Mouse (Mus musculus) cortical plate, adult 2 months (tissue): ENCODE data around the gene Arhgap19. TPM values are rescaled to one million over a fixed set of nuclear protein-coding genes. Genes with fewer than 3 reads are reported as not detected.

Source experiments
- H3K27ac ChIP-seq: fragments of 200-500 bp; 2 replicates; pipeline ENCODE4 v1.5.1; 2012; ENCODE audit warnings: low read length, control low read depth, inconsistent platforms; ENCODE audit not compliant: insufficient read depth
- H3K4me1 ChIP-seq: fragments of 200-500 bp; 2 replicates; pipeline ENCODE4 v1.6.1; 2011; ENCODE audit warnings: low read length; ENCODE audit not compliant: control insufficient read depth, insufficient read depth
- H3K4me3 ChIP-seq: fragments of 200-500 bp; 2 replicates; pipeline ENCODE4 v1.5.1; 2011; ENCODE audit warnings: mild to moderate bottlenecking, low read length, control low read depth; ENCODE audit not compliant: insufficient read depth
- CTCF ChIP-seq: fragments of 200-500 bp; IDR thresholded peaks from 2 replicates; pipeline ENCODE4 v1.5.1; 2011; ENCODE audit warnings: mild to moderate bottlenecking, control low read depth, low read length; ENCODE audit not compliant: insufficient read depth; ENCODE audit errors: extremely low read depth
- POLR2A ChIP-seq: fragments of 200-500 bp; IDR thresholded peaks from 2 replicates; pipeline ENCODE4 v1.6.1; 2011; ENCODE audit warnings: mild to moderate bottlenecking, low read length, control low read depth; ENCODE audit not compliant: insufficient read depth; ENCODE audit errors: extremely low read depth
- polyA plus RNA-seq: library from polyadenylated mRNA; depleted of rRNA; stranded (reverse); fragments of >200 nt; gene quantifications from 2 replicates; pipeline ENCODE4 v1.2.3, GENCODE M21; 2012

Gene Arhgap19
- polyA plus RNA-seq, 1 experiment: 3.0 TPM

DNA sequence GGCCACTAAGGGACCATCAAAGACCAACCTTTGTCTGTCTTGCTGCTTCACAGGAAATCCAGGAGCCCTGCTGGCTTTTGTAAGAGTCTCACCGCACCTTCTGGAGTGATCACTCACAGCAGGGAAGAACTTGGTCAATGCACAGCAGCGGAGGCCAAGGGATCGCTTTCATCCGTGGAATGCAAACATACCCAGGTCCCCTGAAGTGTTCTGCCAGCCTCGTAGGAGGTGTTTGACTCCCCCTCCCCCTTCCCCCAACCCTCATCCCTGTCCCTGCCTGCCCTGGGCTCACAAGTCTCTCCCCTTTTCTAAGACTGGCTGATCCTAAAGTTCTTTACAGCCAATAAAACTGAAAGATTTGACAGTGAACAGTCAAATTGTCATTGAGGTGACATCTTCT lies 19.6 kb upstream of the Arhgap19 start:
- no peak overlapping the region for H3K27ac ChIP-seq
- H3K4me3 ChIP-seq: no peak overlapping the region
- H3K4me1 ChIP-seq: no peaks in the 10 kb centered on the region
- TF ChIP-seq POLR2A: no peak
- TF ChIP-seq CTCF: no peak

GRCm38 (mm10) chr19:41818749-41819148 lies 16.9 kb upstream of the Arhgap19 start:
- H3K4me1 ChIP-seq: no peaks in the 10 kb centered on the region
- TF ChIP-seq POLR2A (no peak), CTCF (no peak)
- no peak overlapping the region for H3K4me3 ChIP-seq
- no peak overlapping the region for H3K27ac ChIP-seq

DNA sequence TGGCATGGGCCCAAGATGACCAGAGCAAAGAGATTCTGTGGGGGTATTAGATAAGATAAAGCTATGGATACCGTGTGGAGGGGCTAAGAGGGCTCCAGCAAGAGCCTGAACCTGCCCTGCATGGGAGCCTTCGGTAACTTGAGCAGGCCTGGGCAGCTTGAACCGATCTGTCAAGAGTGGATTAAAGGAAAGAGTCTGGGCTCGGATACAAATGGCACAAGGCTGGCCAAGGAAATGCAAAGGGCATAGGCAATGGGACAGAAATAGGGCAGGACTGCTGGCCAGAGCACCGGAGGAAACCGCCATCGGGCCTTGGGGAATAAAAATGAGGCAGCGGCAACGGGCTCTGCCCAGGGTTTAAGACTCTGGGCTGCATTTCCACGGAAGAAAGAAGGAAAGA lies 15.5 kb upstream of the Arhgap19 start:
- Histone ChIP-seq H3K4me3 (no peak overlapping the region), H3K27ac (no peak overlapping the region), H3K4me1 (no peaks in the 10 kb centered on the region)
- TF ChIP-seq POLR2A: no peak
- TF ChIP-seq CTCF: no peak

GRCm38 (mm10) chr19:41816915-41817314 lies 15.1 kb upstream of the Arhgap19 start:
- Histone ChIP-seq H3K4me3 (no peak overlapping the region), H3K4me1 (no peaks in the 10 kb centered on the region), H3K27ac (no peak overlapping the region)
- TF ChIP-seq POLR2A (no peak), CTCF (no peak)

GRCm38 (mm10) chr19:41816410-41816809 lies 14.6 kb upstream of the Arhgap19 start:
- TF ChIP-seq CTCF (no peak), POLR2A (no peak)
- Histone ChIP-seq H3K27ac (no peak overlapping the region), H3K4me3 (no peak overlapping the region), H3K4me1 (no peaks in the 10 kb centered on the region)

GRCm38 (mm10) chr19:41813374-41813773 lies 11.5 kb upstream of the Arhgap19 start:
- Histone ChIP-seq H3K4me1 (no peaks in the 10 kb centered on the region), H3K4me3 (no peak overlapping the region), H3K27ac (no peak overlapping the region)
- TF ChIP-seq CTCF (no peak), POLR2A (no peak)

- no peaks in the 10 kb centered on the region for H3K4me1 ChIP-seq
- TF ChIP-seq CTCF (no peak), POLR2A (no peak)
- no peak overlapping the region for H3K4me3 ChIP-seq
- H3K27ac ChIP-seq: no peak overlapping the region
These were observed 10.7 kb upstream of the Arhgap19 start for GRCm38 (mm10) chr19:41812525-41812924.

DNA sequence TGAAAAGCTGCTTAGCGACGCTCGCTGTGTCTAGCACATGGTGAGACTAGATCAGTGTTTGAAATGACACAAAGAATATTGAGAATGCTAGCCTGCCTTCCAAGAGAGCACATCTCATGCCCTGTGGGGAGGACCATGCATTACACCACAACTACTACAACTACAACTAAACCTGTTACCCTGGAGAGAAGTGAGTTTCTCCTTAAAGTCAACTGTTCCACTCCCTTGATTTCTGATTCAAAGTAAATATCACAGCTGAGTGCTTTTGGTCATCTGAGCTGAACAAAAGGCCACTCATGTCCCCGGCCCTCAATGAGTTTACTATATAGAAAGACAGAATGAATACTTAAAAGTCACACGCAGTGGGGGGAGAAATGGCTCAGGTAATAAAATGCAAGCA lies 8.2 kb upstream of the Arhgap19 start:
- H3K4me3 ChIP-seq: no peak overlapping the region
- no peaks in the 10 kb centered on the region for H3K4me1 ChIP-seq
- TF ChIP-seq POLR2A (no peak), CTCF (no peak)
- no peak overlapping the region for H3K27ac ChIP-seq

DNA sequence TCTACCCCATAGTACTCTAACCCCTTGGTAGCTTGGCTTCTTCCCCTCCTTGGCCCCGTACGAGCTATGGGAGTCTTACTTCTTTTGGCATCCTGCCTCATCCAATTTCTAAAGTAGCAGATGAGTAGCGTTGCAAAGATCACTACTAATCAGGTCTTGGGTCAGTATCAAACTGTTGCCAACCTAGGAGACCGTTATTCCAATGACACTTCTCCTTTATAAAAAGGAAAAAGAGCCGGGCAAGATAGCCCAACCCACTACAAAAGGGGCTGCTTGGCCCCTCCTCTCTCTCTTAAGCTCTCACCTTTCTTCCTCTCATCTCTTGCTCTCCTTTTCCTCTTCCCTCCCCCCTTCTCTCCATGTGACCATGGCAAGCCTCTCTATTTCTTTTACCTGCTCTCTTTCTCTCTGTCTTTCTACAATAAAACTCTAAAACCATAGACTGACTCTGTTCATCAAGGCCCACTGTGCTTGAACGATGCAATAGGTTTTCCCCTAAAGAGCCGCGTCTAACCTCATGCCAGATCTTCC lies 6.3 kb upstream of the Arhgap19 start:
- H3K27ac ChIP-seq: no peak overlapping the region
- TF ChIP-seq CTCF: no peak
- no peak for TF ChIP-seq POLR2A
- no peak overlapping the region for H3K4me3 ChIP-seq
- H3K4me1 ChIP-seq: no peaks in the 10 kb centered on the region

DNA sequence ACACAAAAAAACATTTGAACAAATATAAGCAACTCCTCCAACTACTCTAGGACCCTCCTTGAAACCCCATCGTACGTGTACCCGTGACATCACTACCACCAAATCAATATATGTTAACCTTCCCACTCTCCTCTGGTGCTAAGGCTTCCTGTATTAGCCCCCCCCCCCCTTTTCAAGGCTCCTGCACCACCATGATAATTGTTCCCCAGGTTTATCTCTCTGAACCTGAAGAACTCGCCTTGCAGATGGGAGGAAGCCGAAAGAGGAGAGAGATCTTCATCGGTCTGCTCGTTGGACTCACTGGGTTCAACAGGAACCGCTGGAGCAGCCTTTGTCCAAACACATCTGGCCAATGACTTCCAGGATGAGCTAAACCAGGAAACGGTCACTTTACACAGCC lies 5.7 kb upstream of the Arhgap19 start:
- H3K4me3 ChIP-seq: no peak overlapping the region
- no peak overlapping the region for H3K27ac ChIP-seq
- TF ChIP-seq POLR2A: no peak
- TF ChIP-seq CTCF: no peak
- H3K4me1 ChIP-seq: no peaks in the 10 kb centered on the region
